Mouse (Mus musculus) forebrain, embryonic 10.5 days (tissue): ENCODE measurements around the gene Stpg2. TPM values are rescaled to one million over a fixed set of nuclear protein-coding genes. Genes with fewer than 3 reads are reported as not detected.
"Not testable (repeated sequence)": the region's sequence is repeated elsewhere in the genome, so short reads cannot be mapped to it uniquely, and the experiment has no call there.

Experiments used
- DNase-seq: peaks from one replicate; pipeline ENCODE4 v3.0.0-alpha.2; 2017; ENCODE audit warnings: low spot score; ENCODE audit errors: extremely low spot score
- H3K27ac ChIP-seq: fragments of 300-500 bp; sonication (generic); 2 replicates; pipeline ENCODE4 v1.5.1; 2016; ENCODE audit warnings: mild to moderate bottlenecking
- H3K27me3 ChIP-seq: fragments of 300-500 bp; sonication (generic); 2 replicates; pipeline ENCODE4 v1.6.1; 2016; ENCODE audit warnings: mild to moderate bottlenecking; ENCODE audit not compliant: poor library complexity, severe bottlenecking
- H3K36me3 ChIP-seq: fragments of 300-500 bp; sonication (generic); replicated peaks from 2 replicates; pipeline ENCODE4 v1.6.1; 2016; ENCODE audit warnings: mild to moderate bottlenecking, moderate library complexity
- H3K4me1 ChIP-seq: fragments of 300-500 bp; sonication (generic); 2 replicates; pipeline ENCODE4 v1.6.1; 2016
- H3K4me3 ChIP-seq: fragments of 300-500 bp; sonication (generic); 2 replicates; pipeline ENCODE4 v1.5.1; 2016; ENCODE audit warnings: mild to moderate bottlenecking, moderate library complexity
- H3K9me3 ChIP-seq: fragments of 300-500 bp; sonication (generic); 2 replicates; pipeline ENCODE4 v1.6.1; 2016; ENCODE audit warnings: mild to moderate bottlenecking, moderate library complexity
- WGBS: fragments of 180-500 bp; shearing (Covaris S2); methylation state at CpG from one replicate; pipeline ENCODE4 v1.1.7; 2016; 5-methylcytosine and 5-hydroxymethylcytosine counted together
- polyA plus RNA-seq: library from polyadenylated mRNA; unstranded; fragments of >200 nt; fragmentation: Nextera tagmentation; extraction: Ambion mirVana; gene quantifications from 2 replicates; pipeline ENCODE4 v1.2.1, GENCODE M21; 2016

Gene Stpg2
- polyA plus RNA-seq, 1 experiment from 2014 or later, result 0.15 TPM

GRCm38 (mm10) chr3:139245219-139245618 lies 39.7 kb downstream of the Stpg2 start:
- H3K4me1 ChIP-seq, result no peaks in the 10 kb centered on the region
- H3K27me3 ChIP-seq, result no peaks in the 10 kb centered on the region
- no peaks in the 10 kb centered on the region for H3K9me3 ChIP-seq
- DNase-seq, result no peak
- no peak overlapping the region for H3K27ac ChIP-seq
- no peak overlapping the region for H3K4me3 ChIP-seq
- 85% methylated on average over 2 of the region's 2 CpGs for whole genome bisulfite sequencing
- H3K36me3 ChIP-seq, result no peaks in the 10 kb centered on the region

- H3K27me3 ChIP-seq, result no peaks in the 10 kb centered on the region
- WGBS, result 49% methylated on average over 4 of the region's 4 CpGs
- no peak overlapping the region for H3K27ac ChIP-seq
- DNase-seq, result no peak
- no peak overlapping the region for H3K4me3 ChIP-seq
- no peaks in the 10 kb centered on the region for H3K36me3 ChIP-seq
- H3K9me3 ChIP-seq, result no peaks in the 10 kb centered on the region
- no peaks in the 10 kb centered on the region for H3K4me1 ChIP-seq
These were observed 41.0 kb downstream of the Stpg2 start for GRCm38 (mm10) chr3:139246508-139246907.

- not testable (repeated sequence) for H3K36me3 ChIP-seq, H3K4me3 ChIP-seq, DNase-seq, H3K27me3 ChIP-seq, H3K9me3 ChIP-seq, H3K27ac ChIP-seq, H3K4me1 ChIP-seq
- WGBS, result 92% methylated on average over 4 of the region's 4 CpGs
These were observed 56.9 kb downstream of the Stpg2 start for GRCm38 (mm10) chr3:139262359-139262758.

GRCm38 (mm10) chr3:139297909-139298308 lies 92.4 kb downstream of the Stpg2 start:
- Histone ChIP-seq H3K4me1 (no peaks in the 10 kb centered on the region), H3K4me3 (no peak overlapping the region), H3K36me3 (no peaks in the 10 kb centered on the region), H3K27me3 (no peaks in the 10 kb centered on the region), H3K27ac (no peak overlapping the region), H3K9me3 (peaks cover 3% of the 10 kb centered on the region; the same call in 1 of the 2 replicates)
- no peak for DNase-seq

- Histone ChIP-seq H3K27me3 (no peaks in the 10 kb centered on the region), H3K36me3 (no peaks in the 10 kb centered on the region), H3K9me3 (no peaks in the 10 kb centered on the region), H3K4me3 (no peak overlapping the region), H3K27ac (no peak overlapping the region), H3K4me1 (no peaks in the 10 kb centered on the region)
- no peak for DNase-seq
- 52% methylated on average over 7 of the region's 7 CpGs for WGBS
These were observed 102.8 kb downstream of the Stpg2 start for GRCm38 (mm10) chr3:139308078-139308809.

- no peaks in the 10 kb centered on the region for H3K9me3 ChIP-seq
- no peak overlapping the region for H3K4me3 ChIP-seq
- H3K27ac ChIP-seq, result no peak overlapping the region
- WGBS, result 91% methylated on average over 2 of the region's 2 CpGs
- H3K36me3 ChIP-seq, result no peaks in the 10 kb centered on the region
- no peaks in the 10 kb centered on the region for H3K4me1 ChIP-seq
- no peaks in the 10 kb centered on the region for H3K27me3 ChIP-seq
- DNase-seq, result no peak
These were observed 106.2 kb downstream of the Stpg2 start for GRCm38 (mm10) chr3:139311721-139312120.

GRCm38 (mm10) chr3:139380494-139380893 lies 175.0 kb downstream of the Stpg2 start:
- Histone ChIP-seq H3K27ac (no peak overlapping the region), H3K4me3 (no peak overlapping the region)
- 93% methylated on average over 3 of the region's 3 CpGs for WGBS

GRCm38 (mm10) chr3:139397077-139397865 lies 191.8 kb downstream of the Stpg2 start:
- no peaks in the 10 kb centered on the region for H3K36me3 ChIP-seq
- DNase-seq, result no peak
- no peak overlapping the region for H3K4me3 ChIP-seq
- WGBS, result 79% methylated on average over 9 of the region's 9 CpGs
- no peaks in the 10 kb centered on the region for H3K4me1 ChIP-seq
- no peaks in the 10 kb centered on the region; the same call in 1 of the 2 replicates for H3K9me3 ChIP-seq
- no peak overlapping the region for H3K27ac ChIP-seq
- H3K27me3 ChIP-seq, result no peaks in the 10 kb centered on the region

More at GRCm38 (mm10) chr3:139380494-139380893, 175.0 kb downstream of the Stpg2 start:
- H3K27me3 ChIP-seq, result no peaks in the 10 kb centered on the region
- H3K4me1 ChIP-seq, result no peaks in the 10 kb centered on the region
- DNase-seq, result no peak
- no peaks in the 10 kb centered on the region for H3K9me3 ChIP-seq
- H3K36me3 ChIP-seq, result no peaks in the 10 kb centered on the region

GRCm38 (mm10) chr3:139404673-139405072 lies 199.2 kb downstream of the Stpg2 start:
- no peak for DNase-seq
- Histone ChIP-seq H3K27me3 (no peaks in the 10 kb centered on the region), H3K9me3 (no peaks in the 10 kb centered on the region), H3K4me1 (no peaks in the 10 kb centered on the region), H3K27ac (no peak overlapping the region), H3K36me3 (no peaks in the 10 kb centered on the region), H3K4me3 (no peak overlapping the region)
- 88% methylated on average over 3 of the region's 3 CpGs for WGBS

GRCm38 (mm10) chr3:139419142-139419541 lies 213.6 kb downstream of the Stpg2 start:
- H3K36me3 ChIP-seq, result no peaks in the 10 kb centered on the region
- no peaks in the 10 kb centered on the region for H3K4me1 ChIP-seq
- no peaks in the 10 kb centered on the region for H3K9me3 ChIP-seq
- DNase-seq, result no peak
- no peak overlapping the region for H3K4me3 ChIP-seq
- no peak overlapping the region for H3K27ac ChIP-seq
- WGBS, result 79% methylated on average over 5 of the region's 5 CpGs
- H3K27me3 ChIP-seq, result no peaks in the 10 kb centered on the region

- Histone ChIP-seq H3K4me3 (no peak overlapping the region), H3K27ac (no peak overlapping the region), H3K9me3 (no peaks in the 10 kb centered on the region), H3K27me3 (no peaks in the 10 kb centered on the region), H3K36me3 (no peaks in the 10 kb centered on the region), H3K4me1 (no peaks in the 10 kb centered on the region)
- 93% methylated on average over 7 of the region's 7 CpGs for WGBS
- no peak for DNase-seq
These were observed 236.7 kb downstream of the Stpg2 start for GRCm38 (mm10) chr3:139442170-139442569.

- no peaks in the 10 kb centered on the region for H3K4me1 ChIP-seq
- H3K27ac ChIP-seq, result no peak overlapping the region
- no peak overlapping the region for H3K4me3 ChIP-seq
- DNase-seq, result no peak
- no peaks in the 10 kb centered on the region for H3K36me3 ChIP-seq
- H3K27me3 ChIP-seq, result no peaks in the 10 kb centered on the region
- H3K9me3 ChIP-seq, result no peaks in the 10 kb centered on the region
- WGBS, result 72% methylated on average over 3 of the region's 3 CpGs
These were observed 290.4 kb downstream of the Stpg2 start for GRCm38 (mm10) chr3:139495939-139496338.

- H3K27ac ChIP-seq, result no peak overlapping the region
- no peaks in the 10 kb centered on the region for H3K9me3 ChIP-seq
- no peaks in the 10 kb centered on the region for H3K4me1 ChIP-seq
- H3K36me3 ChIP-seq, result no peaks in the 10 kb centered on the region
- whole genome bisulfite sequencing, result 74% methylated on average over 5 of the region's 5 CpGs
- no peak for DNase-seq
- no peaks in the 10 kb centered on the region for H3K27me3 ChIP-seq
- H3K4me3 ChIP-seq, result no peak overlapping the region
These were observed 296.7 kb downstream of the Stpg2 start for GRCm38 (mm10) chr3:139502216-139502615.
